Mouse (Mus musculus) brain, adult 2 months (tissue): Measurements from ENCODE around the gene Macrod2.

Experiments
- DNase-seq: peaks from one replicate; pipeline ENCODE4 v3.0.0; 2011; ENCODE audit warnings: low read depth, low spot score

The Macrod2 gene

GRCm38 (mm10) chr2:141299168-141299567 is 904.1 kb downstream of the Macrod2 start:
- DNase-seq: no peak

GRCm38 (mm10) chr2:141301030-141301429 is 905.9 kb downstream of the Macrod2 start:
- DNase-seq: peak; percentile 47

- DNase-seq: peak; percentile 7
Measured at GRCm38 (mm10) chr2:141308406-141308805, 913.3 kb downstream of the Macrod2 start.

GRCm38 (mm10) chr2:141312136-141312948 is 917.2 kb downstream of the Macrod2 start:
- DNase-seq: no peak

GRCm38 (mm10) chr2:141315349-141315748 is 920.2 kb downstream of the Macrod2 start:
- no peak for DNase-seq

GRCm38 (mm10) chr2:141323956-141324460 is 928.9 kb downstream of the Macrod2 start:
- DNase-seq: no peak

- peak; percentile 79 for DNase-seq
Measured at GRCm38 (mm10) chr2:141327296-141327695, 932.2 kb downstream of the Macrod2 start.

DNA sequence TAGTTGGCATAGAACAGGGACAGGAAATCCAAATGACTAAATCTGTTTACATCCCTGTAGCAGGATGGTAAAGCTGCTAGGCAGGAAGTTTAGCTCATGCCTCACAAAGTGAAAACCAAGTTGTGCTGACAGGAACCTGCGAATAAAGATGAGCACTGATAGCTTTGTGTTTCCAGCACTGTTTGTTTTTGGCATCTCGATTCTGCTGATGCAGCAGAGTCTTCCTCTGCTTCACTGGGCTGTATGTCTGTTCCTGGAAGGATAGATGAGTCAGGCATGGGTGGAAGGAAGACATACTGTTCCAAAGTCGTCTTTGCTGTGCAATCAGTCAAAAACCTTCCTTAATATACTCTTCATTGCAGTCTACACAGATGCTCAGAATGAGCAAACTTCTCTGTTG is 942.6 kb downstream of the Macrod2 start:
- peak; percentile 64 for DNase-seq

DNA sequence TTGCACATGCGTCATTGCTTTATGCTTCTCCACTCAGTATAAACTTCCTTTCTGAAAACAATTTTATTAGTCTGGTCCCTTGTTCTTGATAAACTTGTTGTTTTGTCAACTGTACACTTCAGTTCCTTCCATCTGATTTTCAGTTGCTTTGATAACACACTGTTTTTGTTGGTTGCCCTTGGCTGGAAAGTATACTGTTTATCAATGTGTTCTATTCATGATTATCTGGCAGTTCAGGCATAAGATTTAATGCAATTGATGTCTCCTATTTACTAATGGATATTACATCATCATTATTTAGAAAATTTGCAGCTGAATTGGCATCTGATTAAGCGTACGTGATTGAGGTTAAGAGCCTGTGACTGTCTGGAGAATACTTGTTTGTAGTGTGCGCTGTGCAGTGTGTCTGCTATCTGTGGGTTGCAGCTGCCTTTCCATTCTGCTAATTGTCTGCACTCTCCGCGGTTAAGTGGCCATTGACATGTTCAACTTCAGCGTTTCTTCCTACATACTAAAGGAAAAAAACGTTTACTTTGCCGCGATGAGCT is 949.0 kb downstream of the Macrod2 start:
- DNase-seq: no peak

DNA sequence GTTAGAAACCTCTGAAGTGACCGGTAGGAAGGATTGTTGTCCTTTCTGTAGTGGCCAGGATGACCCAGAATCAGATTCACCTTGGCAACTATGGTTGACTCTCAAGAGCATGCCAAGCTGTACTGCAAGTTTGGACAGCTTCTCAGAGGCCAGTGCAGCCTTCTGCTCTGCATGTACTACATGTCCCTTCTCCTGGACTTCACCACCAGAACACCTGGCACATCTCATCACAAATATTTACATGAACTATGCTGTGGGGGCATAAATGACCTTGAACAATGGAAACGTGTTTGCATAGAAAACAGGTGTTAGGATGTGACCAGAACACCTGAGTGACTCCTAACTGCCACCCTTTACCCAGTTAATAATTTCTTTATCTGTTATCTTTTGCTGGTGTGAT is 957.5 kb downstream of the Macrod2 start:
- DNase-seq: no peak

DNA sequence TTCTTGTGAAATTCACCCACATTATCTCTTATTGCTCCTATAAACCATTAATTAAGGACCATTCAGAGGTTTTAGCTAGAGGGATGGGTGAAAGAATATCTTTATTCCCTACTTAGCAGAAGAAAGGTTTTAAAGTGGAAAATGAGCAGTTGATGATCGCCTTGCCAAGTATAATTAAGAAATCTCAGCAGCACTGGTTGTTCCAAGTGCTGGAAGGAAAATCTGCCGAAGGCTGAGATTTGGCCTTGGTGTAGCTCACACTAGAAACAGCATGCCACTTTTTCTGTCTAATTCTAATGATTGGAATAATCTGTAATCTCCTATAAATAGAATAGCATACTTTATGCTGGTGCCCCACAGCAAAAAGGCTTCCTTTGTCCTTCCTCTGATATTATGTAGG is 993.5 kb downstream of the Macrod2 start:
- peak; percentile 45 for DNase-seq

GRCm38 (mm10) chr2:141391229-141391628 is 996.1 kb downstream of the Macrod2 start:
- DNase-seq: no peak

DNA sequence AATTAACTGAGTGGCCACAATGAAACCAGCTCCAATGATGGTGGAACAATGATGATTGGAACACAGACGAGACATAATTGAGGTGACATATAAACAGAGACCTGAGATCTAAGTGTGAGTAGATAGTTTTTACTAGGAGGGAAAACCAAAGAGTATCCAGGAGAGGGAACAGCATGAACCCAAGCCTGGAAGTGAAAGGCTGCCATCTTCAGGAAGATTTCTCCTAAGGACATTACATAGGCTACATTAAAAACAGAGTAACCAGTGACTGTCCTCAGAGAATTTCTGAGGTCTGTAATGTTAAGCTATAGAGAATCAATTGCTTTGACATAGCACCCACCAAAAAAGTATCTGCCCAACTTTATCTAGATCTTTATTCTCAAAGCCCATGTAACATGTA is 999.7 kb downstream of the Macrod2 start:
- DNase-seq: peak; percentile 50

GRCm38 (mm10) chr2:141408766-141409165 is 1013.7 kb downstream of the Macrod2 start:
- DNase-seq: no peak

DNA sequence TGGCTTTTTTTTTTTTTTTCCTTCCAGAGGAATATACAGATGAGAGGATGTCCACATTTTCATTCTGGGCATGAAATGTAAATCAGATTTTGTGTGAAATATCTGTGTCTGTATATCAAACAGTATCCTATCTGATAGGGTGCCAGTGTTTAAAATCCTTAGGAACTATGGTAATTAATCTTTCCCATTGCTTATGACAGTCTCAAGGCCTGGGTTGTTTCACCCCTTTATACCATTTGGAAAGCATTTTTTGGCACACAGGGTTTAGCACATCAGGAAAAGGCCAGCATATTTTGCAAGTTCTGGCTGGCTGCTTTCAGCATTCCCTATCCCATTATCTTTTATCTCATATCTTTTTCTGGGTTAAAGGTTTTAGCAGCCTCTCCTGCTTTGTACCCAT is 1021.3 kb downstream of the Macrod2 start:
- no peak for DNase-seq

DNA sequence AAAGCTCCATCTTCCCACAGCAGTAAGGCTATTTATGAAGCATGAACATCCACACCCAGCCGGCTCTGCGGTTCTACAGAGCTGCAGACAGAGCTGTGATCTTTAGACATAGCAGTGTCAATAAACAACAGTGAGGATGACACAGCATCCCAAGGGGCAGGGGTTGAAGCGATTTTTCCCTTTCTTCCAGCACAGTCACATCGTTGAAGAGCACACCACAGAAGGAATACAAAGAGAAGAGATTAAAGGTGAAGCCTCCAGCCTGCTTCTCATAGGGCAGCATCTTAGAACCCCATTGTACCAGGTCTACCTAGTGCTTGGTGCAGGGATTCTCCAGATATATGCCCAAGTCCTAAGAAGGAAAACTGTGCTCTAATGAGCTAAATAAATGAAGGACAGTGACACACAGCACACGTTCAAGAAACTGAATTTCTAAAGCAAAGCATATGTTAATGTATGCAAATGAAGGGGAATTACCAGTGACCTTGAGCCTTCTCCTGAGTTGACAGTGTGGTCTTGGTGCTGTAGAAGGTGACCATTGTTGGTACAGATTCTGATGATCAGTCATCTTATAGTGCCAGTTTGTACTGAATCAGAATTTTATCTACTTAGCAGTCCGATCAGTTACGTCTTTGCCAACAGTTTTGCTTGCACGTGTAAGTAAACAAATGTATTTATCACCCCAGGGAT is 1021.9 kb downstream of the Macrod2 start:
- peak; percentile 35 for DNase-seq

DNA sequence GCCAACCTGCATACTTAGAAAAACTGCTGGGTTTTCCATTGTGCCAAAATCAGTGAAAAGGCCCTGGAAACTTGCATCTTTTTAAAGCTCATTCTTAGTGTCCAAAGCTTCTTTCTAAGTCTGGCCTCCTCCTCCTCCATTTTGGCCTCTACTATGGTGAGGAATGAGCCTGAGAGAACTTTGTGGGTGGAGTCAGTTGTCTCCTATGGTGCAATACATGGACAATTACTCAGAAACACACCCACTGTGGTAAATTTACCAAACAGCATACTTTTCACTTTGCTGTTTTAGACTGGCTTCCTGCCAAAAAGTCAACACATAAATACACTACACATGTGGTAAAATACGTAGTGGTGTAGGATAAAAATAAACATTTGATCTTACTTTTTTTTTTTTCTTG is 1024.7 kb downstream of the Macrod2 start:
- peak; percentile 15 for DNase-seq

- DNase-seq: no peak
Measured at GRCm38 (mm10) chr2:141434084-141434483, 1039.0 kb downstream of the Macrod2 start.

DNA sequence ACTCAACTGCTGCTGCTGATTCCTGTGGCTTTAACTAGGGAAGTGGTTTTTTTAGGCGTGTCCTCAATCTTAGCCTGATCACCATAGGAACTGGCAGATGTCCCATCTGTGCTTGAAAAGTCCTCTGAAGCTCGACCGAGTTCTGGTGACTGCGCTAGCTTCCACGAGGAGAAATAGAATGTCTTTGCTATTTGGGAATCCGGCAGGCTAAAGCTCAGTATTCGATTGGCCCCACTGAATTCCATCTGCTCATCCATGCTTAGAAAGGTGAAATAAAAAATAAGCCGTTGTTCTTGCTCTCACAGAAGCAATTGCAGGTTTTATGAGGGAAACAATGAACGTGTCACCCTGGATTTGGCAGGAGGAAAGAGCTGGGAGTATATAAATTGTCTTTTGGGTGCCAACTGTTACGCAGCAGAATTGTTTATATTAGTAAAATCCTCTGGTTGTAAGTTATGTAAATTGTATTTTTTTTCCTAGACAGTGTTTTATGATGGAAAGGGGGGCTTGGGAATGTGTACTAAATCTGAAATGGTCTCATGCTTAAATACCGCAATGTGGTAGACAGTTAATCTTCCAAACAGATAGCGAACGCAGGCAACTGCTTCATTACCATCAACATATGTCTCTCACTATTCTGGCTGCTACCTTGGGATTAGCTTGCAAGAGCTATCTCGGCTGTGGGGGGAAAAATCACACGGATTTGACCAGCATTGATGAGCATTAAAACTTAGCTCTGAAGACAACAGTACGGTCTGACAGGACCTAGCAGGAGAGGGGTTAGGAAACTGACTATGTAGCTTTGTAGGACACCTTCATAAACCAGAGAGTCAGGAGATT is 1039.8 kb downstream of the Macrod2 start:
- DNase-seq: peak; percentile 92

DNA sequence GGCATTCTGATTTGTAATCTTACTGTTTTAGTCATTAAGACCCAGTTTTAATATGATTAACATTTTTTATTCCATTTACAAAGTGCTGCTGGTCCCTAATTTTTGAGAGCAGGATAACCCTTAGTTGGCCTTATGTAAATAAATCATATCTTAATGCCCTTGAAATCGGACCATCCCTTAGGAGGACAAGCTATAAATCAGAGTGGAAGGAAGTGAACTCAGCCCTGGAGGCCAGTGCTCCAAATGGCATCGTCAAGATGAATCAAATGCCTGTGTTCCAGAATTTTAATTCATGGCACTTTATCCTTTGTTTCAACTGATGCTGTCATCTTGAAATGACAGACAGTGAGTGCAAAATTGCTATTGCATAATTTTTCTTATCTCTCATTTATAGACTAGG is 1046.8 kb downstream of the Macrod2 start:
- no peak for DNase-seq

DNA sequence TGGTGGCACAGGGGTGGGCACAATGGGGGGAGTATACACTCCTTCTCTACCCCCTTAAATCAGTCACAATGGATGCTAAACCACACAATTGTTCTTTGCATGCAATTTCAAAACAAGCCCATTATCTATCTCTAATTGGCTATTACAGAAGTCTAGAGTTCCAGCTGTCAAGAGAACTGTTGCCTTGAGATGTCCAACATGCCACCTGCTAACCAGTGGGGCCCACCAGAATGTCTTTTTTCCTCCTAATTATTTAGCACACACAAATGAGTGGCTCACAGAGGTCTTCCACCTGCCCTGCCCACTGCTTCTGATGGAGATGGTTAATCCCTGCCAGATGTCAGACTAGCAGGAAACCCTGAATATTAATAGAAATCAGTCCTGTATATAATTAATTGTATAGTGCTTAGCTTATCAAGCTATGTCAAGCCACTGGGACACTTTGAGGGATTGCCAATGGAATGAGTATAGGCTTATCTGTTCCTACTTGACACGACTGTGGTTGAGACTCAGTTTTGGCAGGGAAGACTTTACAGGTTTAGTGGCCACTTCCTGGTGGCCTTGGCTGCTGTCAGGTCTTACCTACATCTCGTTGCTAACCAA is 1054.1 kb downstream of the Macrod2 start:
- DNase-seq: no peak
